Mouse (Mus musculus) embryo, embryonic 10.5 days (tissue): ENCODE results near the gene Scml4.
A peak's percentile ranks its signal among the peaks of the same experiment; 100 is the strongest.

Experiments
- DNase-seq: peaks from one replicate; pipeline ENCODE4 v3.0.0-alpha.2; 2015; ENCODE audit warnings: low spot score

The Scml4 gene

DNA sequence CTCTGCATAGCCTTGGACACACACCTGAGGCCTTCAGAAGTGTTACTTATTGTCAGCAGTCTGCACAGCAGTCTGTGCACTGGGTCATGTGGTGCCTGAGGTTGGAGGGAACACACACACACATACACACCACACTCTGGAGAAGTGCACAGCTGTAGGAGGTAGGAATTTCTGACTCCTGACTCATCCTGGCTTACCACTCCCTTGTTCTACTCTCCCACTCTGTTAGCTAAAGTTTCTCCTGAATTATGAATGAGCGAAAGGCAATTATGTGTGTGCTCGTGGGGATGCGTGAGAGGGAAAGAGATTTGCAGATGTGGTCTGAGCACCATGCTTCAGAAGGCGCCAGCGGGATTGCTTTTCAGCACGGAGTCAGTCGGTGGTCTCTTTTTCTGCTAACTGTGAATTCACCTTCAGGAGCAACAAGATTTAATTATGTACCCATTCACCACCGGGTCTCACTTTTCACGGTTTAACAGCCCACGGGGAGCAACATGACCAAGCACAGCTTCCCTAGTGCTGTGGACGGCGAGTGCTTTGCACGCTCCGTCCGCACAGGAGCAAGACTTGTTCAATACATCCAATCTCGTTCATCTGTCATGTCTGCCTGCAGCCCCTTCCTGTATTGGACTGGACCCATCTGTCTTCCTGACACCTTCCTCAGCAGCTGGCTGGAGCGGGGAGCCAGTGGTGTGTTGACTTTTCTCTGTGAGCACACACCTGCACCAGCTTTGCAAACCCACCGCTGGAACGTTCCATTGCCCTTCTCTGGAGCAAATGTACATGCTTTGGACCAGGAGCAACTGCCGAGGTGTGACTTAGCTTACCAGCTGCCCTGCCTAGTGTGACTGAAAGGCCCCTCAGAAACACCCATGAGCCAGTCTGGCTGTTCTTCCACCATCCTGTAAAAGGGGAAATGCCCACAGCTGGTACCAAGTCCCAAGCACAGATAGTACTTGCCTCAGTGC, 91.2 kb downstream of the Scml4 start:
- peak; percentile 40 for DNase-seq

GRCm38 (mm10) chr10:42952046-42952420, 91.9 kb downstream of the Scml4 start:
- DNase-seq: peak; percentile 40

DNA sequence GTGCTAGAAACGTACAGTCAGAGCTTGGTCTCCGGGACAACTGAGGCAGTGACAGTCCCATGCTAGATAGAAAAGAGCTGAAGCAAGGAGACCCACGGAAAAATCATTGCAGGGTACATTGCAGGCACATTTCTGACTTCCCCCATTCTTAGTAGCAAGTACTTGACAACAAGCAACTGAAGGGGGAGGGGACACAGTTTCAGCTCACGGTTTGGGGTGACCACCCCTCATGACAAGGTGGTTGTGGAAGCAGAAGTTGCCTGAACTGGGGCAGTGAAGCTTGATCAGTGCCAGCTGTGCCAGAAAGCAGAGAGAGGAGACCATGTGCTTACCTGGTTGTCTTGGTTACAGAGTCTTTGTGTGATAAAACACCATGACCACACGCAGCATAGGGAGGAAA, 93.4 kb downstream of the Scml4 start:
- no peak for DNase-seq

- no peak for DNase-seq
Observed at GRCm38 (mm10) chr10:42955205-42955604, 95.0 kb downstream of the Scml4 start.

DNA sequence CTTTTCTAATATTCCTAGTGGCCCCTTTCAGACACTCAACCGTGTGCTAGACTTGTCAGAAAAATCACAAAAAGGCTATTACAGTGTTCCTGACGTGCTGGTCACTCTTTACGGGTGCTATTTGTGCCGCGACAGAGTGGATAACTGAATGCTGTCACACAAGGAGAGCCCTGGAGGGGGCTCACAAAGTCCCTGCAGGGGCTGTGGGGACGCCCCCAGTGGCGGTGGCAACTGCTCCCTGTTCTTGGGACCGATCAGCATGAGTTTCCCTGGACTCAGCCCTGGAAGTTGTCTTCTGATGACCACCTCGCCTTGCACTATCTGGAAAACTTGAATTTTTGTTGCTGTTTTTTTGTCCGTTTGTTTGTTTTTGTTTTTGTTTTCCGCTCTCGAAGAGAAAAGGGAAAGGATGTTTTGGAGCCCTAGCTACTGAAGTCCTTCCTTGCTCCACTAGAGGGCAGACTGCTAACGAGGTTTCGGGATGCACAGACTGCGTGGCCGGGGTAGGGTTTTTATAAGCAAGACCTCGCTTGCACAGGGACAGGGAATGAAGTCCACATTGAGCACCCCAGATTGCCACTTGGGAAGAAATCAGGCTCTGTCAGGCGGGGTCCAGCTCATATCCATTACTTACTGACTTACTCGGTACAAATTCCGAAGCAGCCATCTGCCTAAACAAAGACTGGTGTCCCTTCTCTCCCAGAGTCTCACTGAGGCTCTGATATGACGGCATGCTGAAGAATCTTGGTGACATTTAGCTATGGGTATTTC, 97.9 kb downstream of the Scml4 start:
- peak; percentile 92 for DNase-seq

DNA sequence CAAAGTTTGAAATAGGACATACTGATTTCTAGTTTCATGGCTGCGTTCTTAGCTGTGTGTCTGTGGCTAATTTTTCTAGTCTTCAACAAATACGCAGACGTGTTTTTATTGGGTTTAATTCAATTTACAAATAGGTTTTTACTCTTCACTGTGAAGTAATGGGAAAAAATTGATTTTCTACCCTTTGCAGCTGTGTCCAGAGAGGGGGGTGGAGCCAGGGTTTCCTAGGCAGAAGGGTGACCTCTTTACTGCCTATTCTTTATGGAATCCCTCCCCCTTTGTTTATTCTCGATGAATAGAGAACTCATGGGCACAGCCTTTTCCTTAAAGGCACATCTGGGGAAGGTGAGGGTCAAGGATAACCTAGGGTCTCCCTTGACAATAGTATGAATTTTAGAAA, 98.5 kb downstream of the Scml4 start:
- DNase-seq: peak; percentile 52

DNA sequence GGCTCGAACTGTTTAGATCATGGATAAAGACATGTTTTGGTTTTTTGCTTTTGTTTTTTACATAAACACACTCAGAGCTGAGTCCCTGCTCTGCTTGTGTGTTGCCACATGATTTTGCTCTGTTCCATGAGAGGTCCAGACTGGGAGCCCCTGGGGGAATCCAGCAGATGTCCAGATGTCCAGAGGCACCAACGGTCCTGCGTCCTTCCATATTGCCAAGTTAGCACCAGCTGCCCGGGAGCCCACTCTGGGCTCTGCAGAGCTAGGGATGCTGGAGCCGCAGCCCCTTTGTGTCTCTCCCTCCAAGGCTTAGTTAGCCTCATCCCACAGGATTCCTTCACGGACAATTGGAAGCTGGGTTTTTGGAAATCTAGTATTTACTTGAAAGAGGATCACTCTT, 101.6 kb downstream of the Scml4 start:
- DNase-seq: no peak

DNA sequence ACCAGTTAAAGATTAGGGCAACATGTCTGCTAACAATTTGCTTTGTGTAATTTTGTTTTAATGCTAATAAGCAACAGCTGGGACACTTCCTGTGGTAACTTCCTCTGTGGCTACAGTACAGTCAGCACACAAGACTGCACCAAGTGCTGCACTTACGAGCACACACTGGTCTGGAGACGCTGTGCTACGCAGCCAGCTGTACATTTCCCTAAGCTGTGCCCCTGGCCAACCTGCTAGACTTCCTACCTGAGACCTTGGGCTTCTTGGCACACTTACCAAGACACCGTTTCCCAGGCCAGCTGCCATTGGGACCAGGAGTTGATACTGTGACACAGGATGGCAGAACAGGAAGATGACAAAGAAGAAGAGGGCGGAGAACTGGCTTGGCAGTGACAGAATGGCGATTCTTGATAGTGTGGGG, 102.0 kb downstream of the Scml4 start:
- DNase-seq: no peak

- DNase-seq: no peak
Observed at GRCm38 (mm10) chr10:42962655-42963054, 102.5 kb downstream of the Scml4 start.

DNA sequence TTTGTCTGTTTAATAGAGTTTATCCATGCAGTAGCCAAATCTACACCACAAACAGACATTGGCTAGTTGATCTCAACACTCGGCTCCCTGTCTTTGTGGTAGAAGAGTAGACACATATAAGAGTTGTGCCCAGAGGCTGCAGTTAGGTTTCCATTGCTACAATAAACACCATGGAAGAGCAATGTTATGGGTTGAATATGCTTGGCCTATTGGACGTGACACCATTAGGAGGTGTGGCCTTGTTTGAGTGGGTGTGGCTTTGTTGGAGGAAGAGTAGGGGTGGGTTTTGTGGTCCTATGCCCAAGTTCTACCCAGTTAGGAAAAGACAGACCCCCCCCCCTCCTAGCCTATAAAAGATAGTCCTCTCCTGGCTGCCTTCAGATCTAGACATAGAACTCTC, 102.9 kb downstream of the Scml4 start:
- DNase-seq: no peak

GRCm38 (mm10) chr10:42968332-42968731, 108.2 kb downstream of the Scml4 start:
- no peak for DNase-seq

- DNase-seq: peak; percentile 93
Observed at GRCm38 (mm10) chr10:42972504-42973172, 112.5 kb downstream of the Scml4 start.

GRCm38 (mm10) chr10:42973537-42973936, 113.4 kb downstream of the Scml4 start:
- no peak for DNase-seq

- DNase-seq: no peak
Observed at GRCm38 (mm10) chr10:42976577-42976976, 116.4 kb downstream of the Scml4 start.

- no peak for DNase-seq
Observed at GRCm38 (mm10) chr10:42978346-42978745, 118.2 kb downstream of the Scml4 start.

DNA sequence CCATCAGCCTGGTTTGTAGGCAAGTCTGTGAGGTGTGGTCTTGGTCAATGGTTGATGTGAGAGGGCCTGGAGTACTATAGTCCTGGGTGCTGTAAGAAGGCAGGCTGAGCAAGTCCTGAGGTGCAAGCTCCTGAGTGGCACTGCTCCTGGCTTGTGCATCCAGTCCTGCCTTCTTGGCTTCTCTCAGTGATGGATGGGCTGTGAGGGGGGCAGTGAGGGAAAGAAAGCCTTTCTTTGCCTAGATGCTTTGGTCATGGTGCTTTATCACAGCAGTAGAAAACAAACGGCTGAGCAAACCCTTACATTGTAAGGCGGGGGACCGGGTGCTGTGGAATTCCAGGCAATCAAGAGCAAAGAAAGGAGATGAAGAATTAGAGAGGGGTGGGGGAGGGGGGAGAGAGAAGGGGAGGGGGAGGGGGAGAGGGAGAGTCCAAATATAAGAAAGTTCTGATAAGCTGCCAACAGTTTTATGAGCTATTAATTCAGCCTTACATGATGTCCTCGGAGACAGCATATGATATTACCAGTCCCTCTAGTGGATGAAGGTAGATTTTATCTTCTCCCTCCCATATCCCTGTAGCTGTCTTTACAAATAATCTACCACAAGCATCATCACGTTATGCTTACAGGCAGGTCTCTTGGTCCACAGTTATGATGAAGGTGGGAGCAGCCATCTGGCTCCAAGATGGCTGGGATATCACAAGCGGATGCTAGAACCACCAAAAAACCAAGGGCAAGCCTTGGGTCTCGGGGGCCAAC, 121.0 kb downstream of the Scml4 start:
- DNase-seq: peak; percentile 66

- DNase-seq: no peak
Observed at GRCm38 (mm10) chr10:42984886-42985285, 124.7 kb downstream of the Scml4 start.

- peak; percentile 85 for DNase-seq
Observed at GRCm38 (mm10) chr10:42987594-42988052, 127.5 kb downstream of the Scml4 start.

GRCm38 (mm10) chr10:42988627-42989026, 128.5 kb downstream of the Scml4 start:
- no peak for DNase-seq

DNA sequence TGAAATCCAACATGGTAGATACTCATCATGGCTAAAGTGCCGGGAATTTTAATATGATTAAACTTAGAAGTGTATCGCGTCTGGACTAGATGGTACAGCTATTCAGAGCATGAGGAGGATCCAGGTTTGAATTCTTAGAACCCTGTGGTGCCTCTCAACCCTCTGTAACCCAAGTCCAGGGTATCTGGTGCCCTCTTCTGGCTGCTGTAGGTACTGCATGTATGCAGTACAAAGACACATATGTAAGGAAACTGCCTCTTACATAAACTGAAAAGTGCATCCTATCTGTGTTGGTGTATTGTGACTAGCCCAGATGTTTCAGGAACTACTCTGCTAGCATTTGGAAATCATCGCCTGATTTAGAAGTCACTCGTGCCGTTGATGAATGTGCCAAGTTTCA, 129.7 kb downstream of the Scml4 start:
- peak; percentile 88 for DNase-seq

GRCm38 (mm10) chr10:42991018-42991417, 130.8 kb downstream of the Scml4 start:
- no peak for DNase-seq
